Mouse (Mus musculus) ES-E14 (cell line): Measurements from ENCODE around the gene Colec11. TPM values are rescaled to one million over a fixed set of nuclear protein-coding genes. Genes with fewer than 3 reads are reported as not detected.

Source experiments
- DNase-seq: peaks from one replicate; pipeline ENCODE4 v3.0.0-alpha.2; 2013; ENCODE audit warnings: low read depth, low spot score
- H3K27ac ChIP-seq: 2 replicates; pipeline ENCODE4 v1.5.1; 2012; ENCODE audit warnings: low read depth, mild to moderate bottlenecking, low read length, moderate library complexity, mixed read lengths; ENCODE audit not compliant: poor library complexity, insufficient read depth, severe bottlenecking
- H3K36me3 ChIP-seq: 2 replicates; pipeline ENCODE4 v1.6.1; 2012; ENCODE audit warnings: mild to moderate bottlenecking, low read length, moderate library complexity, mixed read lengths; ENCODE audit not compliant: control insufficient read depth, poor library complexity, insufficient read depth, severe bottlenecking
- H3K4me1 ChIP-seq, 2 experiments: fragments of 150-350 bp in 1 of 2; sonication (generic) in 1 of 2; 2 replicates each; pipeline ENCODE4 v1.6.1; 2012; ENCODE audit warnings: low read length in 2 of 2, mild to moderate bottlenecking in 1 of 2, mixed read lengths in 1 of 2; ENCODE audit not compliant: control insufficient read depth in 2 of 2, insufficient read depth in 2 of 2, poor library complexity in 1 of 2
- H3K4me3 ChIP-seq, 2 experiments: fragments of 150-350 bp in 1 of 2; sonication (generic) in 1 of 2; 2 replicates each; pipeline ENCODE4 v1.5.1; 2012; ENCODE audit warnings: low read length in 2 of 2, low read depth in 1 of 2, mild to moderate bottlenecking in 1 of 2, mixed read lengths in 1 of 2; ENCODE audit not compliant: insufficient read depth in 1 of 2, poor library complexity in 1 of 2, severe bottlenecking in 1 of 2
- H3K9ac ChIP-seq: 2 replicates; pipeline ENCODE4 v1.6.1; 2012; ENCODE audit warnings: low read depth, mild to moderate bottlenecking, low read length, mixed read lengths; ENCODE audit not compliant: poor library complexity, insufficient read depth, severe bottlenecking
- H3K9me3 ChIP-seq: fragments of 150-350 bp; sonication (generic); 2 replicates; pipeline ENCODE4 v1.6.1; 2012; ENCODE audit warnings: low read depth, mild to moderate bottlenecking, low read length; ENCODE audit not compliant: control insufficient read depth, insufficient read depth
- CHD2 ChIP-seq: IDR thresholded peaks from 2 replicates; pipeline ENCODE4 v1.6.1; 2014; ENCODE audit warnings: mild to moderate bottlenecking, low read depth, low read length, inconsistent platforms
- HCFC1 ChIP-seq: IDR thresholded peaks from 2 replicates; pipeline ENCODE4 v1.6.1; 2012; ENCODE audit warnings: low read length, inconsistent platforms, borderline replicate concordance; ENCODE audit not compliant: insufficient read depth
- MAFK ChIP-seq: IDR thresholded peaks from 2 replicates; pipeline ENCODE4 v1.6.1; 2014; ENCODE audit warnings: mild to moderate bottlenecking, low read depth, low read length, inconsistent platforms; ENCODE audit not compliant: insufficient read depth
- ZC3H11A ChIP-seq: IDR thresholded peaks from 2 replicates; pipeline ENCODE4 v1.6.1; 2012; ENCODE audit warnings: low read depth, mild to moderate bottlenecking, inconsistent platforms, low read length, borderline replicate concordance
- ZNF384 ChIP-seq: IDR thresholded peaks from 2 replicates; pipeline ENCODE4 v1.6.1; 2012; ENCODE audit warnings: low read depth, low read length, inconsistent platforms
- in situ Hi-C, 2 experiments: fragments of 600-800 bp; cut with MboI; formaldehyde crosslinking; loops; one replicate each; pipeline ENCODE4 v1.15.1; 2025; ENCODE audit warnings: low sequenced_read_pairs in 2 of 2, inconsistent platforms in 1 of 2; ENCODE audit not compliant: unreplicated experiment in 2 of 2
- total RNA-seq: library from RNA; depleted of rRNA; stranded (reverse); fragments of 300-350 nt; gene quantifications from 2 replicates; pipeline ENCODE4 v1.2.3, GENCODE M21; 2012; rRNA removed

Gene Colec11
- total RNA-seq, 1 experiment = 0.18 TPM

DNA sequence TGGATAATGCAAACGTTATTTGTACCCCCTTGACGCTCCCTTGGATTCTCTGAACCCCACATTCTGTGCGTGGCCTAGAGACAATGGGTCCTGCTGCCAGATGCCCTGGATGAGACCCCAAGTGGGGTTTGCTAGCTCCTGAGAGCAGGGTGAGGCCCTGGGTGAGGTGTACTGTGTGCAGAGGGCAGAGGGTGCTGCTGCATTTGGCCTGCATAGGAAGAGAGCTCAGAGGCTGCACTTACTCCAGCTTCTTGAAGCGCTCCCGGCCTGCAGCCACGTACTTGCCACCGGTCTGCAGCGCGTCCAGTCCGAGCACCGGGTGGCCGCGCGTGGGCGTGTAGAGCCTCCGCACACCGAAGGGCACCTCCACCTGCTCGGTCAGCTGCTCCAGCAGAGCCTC is 71.4 kb downstream of the Colec11 start:
- Histone ChIP-seq H3K36me3 (no peaks in the 10 kb centered on the region), H3K27ac (no peak overlapping the region), H3K9ac (peak overlapping the region; percentile 42; the same call in 1 of the 2 replicates), H3K4me3 (peak overlapping the region; percentile 53 to 73; a peak in 3 of 4 replicates), H3K4me1 (no peaks in the 10 kb centered on the region; a peak in 1 of 4 replicates), H3K9me3 (no peaks in the 10 kb centered on the region)
- TF ChIP-seq CHD2 (no peak), HCFC1 (no peak), MAFK (no peak), ZC3H11A (no peak), ZNF384 (no peak)
- in situ Hi-C loops = no loop called here
- DNase-seq = no peak

DNA sequence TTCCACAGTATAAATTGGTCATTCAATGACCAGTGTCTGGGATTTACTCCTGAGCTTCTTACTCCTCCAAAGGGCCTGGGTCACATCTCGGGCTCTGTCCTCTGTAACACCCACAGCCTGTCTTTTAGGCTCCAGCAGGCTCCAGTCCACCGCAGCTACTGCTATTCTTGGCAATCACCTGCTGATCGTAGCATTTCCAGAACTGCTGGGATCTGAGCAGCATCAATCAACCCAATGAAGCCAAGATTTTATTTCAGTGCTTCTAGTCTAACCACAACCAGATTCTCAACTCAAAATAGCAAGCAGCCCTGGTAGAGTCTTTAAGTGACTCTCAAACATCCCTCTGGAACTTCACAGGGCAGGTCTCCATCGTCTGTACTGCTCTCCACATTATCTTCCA is 74.3 kb downstream of the Colec11 start:
- in situ Hi-C loops = no loop called here
- no peak overlapping the region for H3K9ac ChIP-seq
- no peak overlapping the region for H3K4me3 ChIP-seq
- no peak for TF ChIP-seq ZNF384
- TF ChIP-seq HCFC1 = no peak
- no peak for TF ChIP-seq MAFK
- TF ChIP-seq CHD2 = no peak
- no peak for TF ChIP-seq ZC3H11A
- no peak for DNase-seq
- H3K9me3 ChIP-seq = no peaks in the 10 kb centered on the region
- H3K27ac ChIP-seq = no peak overlapping the region
- H3K36me3 ChIP-seq = no peaks in the 10 kb centered on the region
- H3K4me1 ChIP-seq = no peaks in the 10 kb centered on the region; a peak in 1 of 4 replicates

Other genes starting within 250 kb of the Colec11 start
- 0.71 and 1.3 TPM in 2 replicates for gene Dcdc2c, start 71.0 kb downstream of the Colec11 start, total RNA-seq
- not detected in 2 replicates for gene Allc, start 40.9 kb downstream of the Colec11 start, total RNA-seq
- gene Rps7, start 12.6 kb upstream of the Colec11 start, total RNA-seq = 1,340 and 1,705 TPM in 2 replicates
- gene Rnaseh1, start 26.2 kb upstream of the Colec11 start, total RNA-seq = 29.5 and 32.8 TPM in 2 replicates
- gene Adi1, start 51.9 kb upstream of the Colec11 start, total RNA-seq = 19.0 and 25.3 TPM in 2 replicates
- 18.9 and 20.4 TPM in 2 replicates for gene Trappc12, start 127.1 kb upstream of the Colec11 start, total RNA-seq
- gene Eipr1, start 128.4 kb upstream of the Colec11 start, total RNA-seq = 41.5 and 43.7 TPM in 2 replicates